Mouse (Mus musculus) left cerebral cortex, adult 2 months (tissue): Measurements from ENCODE around the gene Aimp1. TPM values are rescaled to one million over a fixed set of nuclear protein-coding genes. Genes with fewer than 3 reads are reported as not detected.

Experiments used
- DNase-seq, 2 experiments: peaks; one replicate each; pipeline ENCODE4 v3.0.0; 2021 to 2022; ENCODE audit warnings: low spot score in 2 of 2, mixed read lengths in 1 of 2; ENCODE audit errors: extremely low spot score in 1 of 2
- H3K27ac ChIP-seq: fragments of 200-600 bp; 2 replicates; pipeline ENCODE4 v1.8.1; 2022
- H3K4me3 ChIP-seq: fragments of 200-600 bp; 2 replicates; pipeline ENCODE4 v1.8.1; 2022
- CTCF ChIP-seq: fragments of 200-600 bp; IDR thresholded peaks from 2 replicates; pipeline ENCODE4 v1.8.1; 2022; ENCODE audit warnings: antibody characterized with exemption, mild to moderate bottlenecking, moderate library complexity
- intact Hi-C: fragments of 180-260 bp; cut with DNase I; formaldehyde crosslinking; loops from one replicate; pipeline ENCODE4 v1.15.1; 2025
- long read RNA-seq, 2 experiments: library from polyadenylated mRNA; stranded (forward); transcript quantifications; one replicate each; pipeline ENCODE4 v2.0.0; 2021; ENCODE audit warnings: borderline mapping rate in 2 of 2
- total RNA-seq, 2 experiments: library from RNA; stranded (reverse); gene quantifications; 2 replicates each; pipeline ENCODE4 v1.2.3; 2021

Gene Aimp1
- 10 to 100 TPM; 47.2 to 58.1 TPM for total RNA-seq
- long read RNA-seq, experiment 1, transcript Aimp1-201 (7 exons, 1,126 nt): major isoform, 24 of 24 reads
- long read RNA-seq, experiment 1, partial matches to known transcripts: 0 of 24 reads
- long read RNA-seq, experiment 1, other reads (novel, unspliced or antisense): 0 of 24 reads
- long read RNA-seq, experiment 2, transcript Aimp1-201 (7 exons, 1,126 nt): major isoform, 20 of 24 reads
- long read RNA-seq, experiment 2, partial matches to known transcripts: 1 of 24 reads
- long read RNA-seq, experiment 2, other reads (novel, unspliced or antisense): 1 of 24 reads

GRCm38 (mm10) chr3:132684231-132684928 lies at the start of gene Aimp1:
Gene Aimp1, minus strand, starts transcription at chr3:132684370.
- TF ChIP-seq CTCF: no peak
- intact Hi-C loops: loop anchor here (10.0 kb wide), 1 partner anchor 1950 kb away; the partner anchor contains the start of gene Rpl34
- Histone ChIP-seq H3K27ac (peak within 1 kb of the TSS; percentile 100), H3K4me3 (peak within 1 kb of the TSS; percentile 97)
- DNase-seq: no peak

- H3K4me3 ChIP-seq: no peak overlapping the region
- DNase-seq: peak in 1 of 2 experiments; percentile 24
- TF ChIP-seq CTCF: no peak
- intact Hi-C loops: no loop called here
- 0 out of 2 replicates have a peak overlapping the region, but pooled peaks have one; percentile 21 for H3K27ac ChIP-seq
Observed at GRCm38 (mm10) chr3:132724326-132724725, 40.2 kb upstream of the Aimp1 start.

- no peak for TF ChIP-seq CTCF
- Histone ChIP-seq H3K27ac (no peak overlapping the region; the same call in 1 of the 2 replicates), H3K4me3 (no peak overlapping the region)
- no peak for DNase-seq
- intact Hi-C loops: no loop called here
Observed at GRCm38 (mm10) chr3:132717316-132717715, 33.1 kb upstream of the Aimp1 start.

GRCm38 (mm10) chr3:132713913-132714312 lies 29.7 kb upstream of the Aimp1 start:
- Histone ChIP-seq H3K27ac (no peak overlapping the region), H3K4me3 (no peak overlapping the region)
- intact Hi-C loops: no loop called here
- no peak for DNase-seq
- no peak for TF ChIP-seq CTCF

- H3K27ac ChIP-seq: no peak overlapping the region
- intact Hi-C loops: loop anchor here (10.0 kb wide), 1 partner anchor 502 kb away; no protein-coding TSS in a partner anchor
- H3K4me3 ChIP-seq: no peak overlapping the region
- no peak for TF ChIP-seq CTCF
- no peak for DNase-seq
Observed at GRCm38 (mm10) chr3:132706977-132707376, 22.8 kb upstream of the Aimp1 start.

DNA sequence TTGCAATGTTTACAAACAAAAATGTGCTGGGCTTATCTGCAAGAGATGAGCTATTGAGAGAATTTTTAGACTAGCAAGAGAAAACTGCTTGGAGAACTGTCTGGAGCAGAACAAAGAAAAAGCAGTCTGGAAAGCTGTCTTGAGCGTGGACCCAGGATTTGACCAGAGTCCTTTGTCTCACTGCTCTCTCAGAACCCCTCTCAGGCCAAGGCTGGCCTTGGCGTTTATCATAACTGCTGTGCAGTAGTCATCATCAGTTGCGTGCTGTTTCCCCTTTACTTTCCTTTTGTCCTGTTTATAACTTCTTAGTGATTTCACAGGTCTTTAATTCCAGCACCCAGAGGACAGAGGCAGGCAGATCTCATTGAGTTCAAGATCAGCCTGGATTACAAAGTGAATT lies 20.0 kb upstream of the Aimp1 start:
- no peak for DNase-seq
- TF ChIP-seq CTCF: no peak
- H3K27ac ChIP-seq: no peak overlapping the region
- intact Hi-C loops: loop anchor here (10.0 kb wide), 1 partner anchor 499 kb away; no protein-coding TSS in a partner anchor
- no peak overlapping the region for H3K4me3 ChIP-seq

GRCm38 (mm10) chr3:132701368-132701767 lies 17.2 kb upstream of the Aimp1 start:
- DNase-seq: no peak
- TF ChIP-seq CTCF: peak; percentile 57
- intact Hi-C loops: loop anchor here (10.0 kb wide), 1 partner anchor 497 kb away; no protein-coding TSS in a partner anchor
- no peak overlapping the region for H3K4me3 ChIP-seq
- H3K27ac ChIP-seq: no peak overlapping the region

DNA sequence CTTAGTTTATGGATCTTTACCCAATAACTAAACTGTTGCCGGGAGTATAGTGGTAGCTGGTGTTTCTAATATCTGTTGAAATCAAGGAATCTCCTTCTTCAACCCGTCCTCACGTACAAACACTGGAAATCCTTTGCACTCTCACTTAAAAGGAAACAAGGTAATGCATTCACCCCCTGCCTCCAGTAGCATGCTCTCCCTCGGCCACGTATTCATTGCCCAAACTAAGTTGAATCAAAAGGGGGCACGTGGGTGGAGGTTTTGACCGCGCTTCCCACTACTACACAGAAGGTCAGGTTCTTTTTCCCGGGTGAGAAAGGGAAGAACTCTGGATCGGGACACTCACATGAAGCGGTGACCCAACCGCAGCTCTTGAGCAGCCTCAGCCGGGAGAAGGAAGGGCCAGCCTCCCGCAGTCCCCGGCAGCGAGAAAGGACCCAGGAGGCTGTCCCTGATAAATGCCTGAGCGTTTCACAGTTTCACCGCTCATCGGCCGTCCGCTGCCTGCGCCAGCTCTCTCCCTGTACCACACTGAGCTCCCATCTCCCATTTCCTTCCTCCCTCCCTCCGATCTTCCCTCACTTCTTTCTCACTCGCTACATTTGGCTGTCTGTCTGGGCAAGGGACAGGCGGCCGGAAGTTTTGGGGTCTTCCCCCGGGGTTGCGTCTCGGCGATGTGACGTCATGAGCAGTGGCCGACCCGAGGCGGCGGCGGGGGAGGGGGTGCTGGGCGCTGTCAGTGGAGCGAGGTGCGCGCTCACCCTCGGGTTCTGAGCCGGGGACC lies 531 bp downstream of the Aimp1 start, which contains the start of gene Tbck:
Gene Tbck, plus strand, starts transcription at position 698 of the 784 bp plus-strand sequence.
- intact Hi-C loops: loop anchor here (10.0 kb wide), 1 partner anchor 1949 kb away; the partner anchor contains the start of gene Rpl34
- no peak for TF ChIP-seq CTCF
- peak within 1 kb of the TSS; percentile 100 for H3K27ac ChIP-seq
- peak; percentile 93 to 97 for DNase-seq
- H3K4me3 ChIP-seq: peak within 1 kb of the TSS; percentile 97

GRCm38 (mm10) chr3:132677494-132677893 lies 6.7 kb downstream of the Aimp1 start:
- DNase-seq: no peak
- Histone ChIP-seq H3K4me3 (no peak overlapping the region), H3K27ac (no peak overlapping the region)
- TF ChIP-seq CTCF: no peak
- intact Hi-C loops: no loop called here

DNA sequence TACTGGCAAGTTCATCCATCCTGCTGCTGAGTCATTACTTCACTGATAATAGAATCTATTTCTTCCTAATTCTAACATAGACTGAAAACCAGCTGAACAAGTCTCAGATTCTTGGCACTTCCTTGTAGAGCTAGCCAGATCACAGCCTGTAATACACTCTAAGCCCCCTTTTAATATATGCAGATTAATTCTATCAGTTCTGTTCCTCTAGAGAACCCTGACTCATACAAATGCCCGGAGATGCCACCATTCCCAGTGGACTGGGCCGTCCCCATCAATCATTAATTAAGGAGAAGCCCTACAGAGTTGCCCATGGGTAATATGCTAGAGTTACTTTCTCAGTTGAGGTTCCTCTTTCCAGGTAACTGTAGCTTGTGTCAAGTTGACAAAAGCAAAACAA lies 28.2 kb downstream of the Aimp1 start:
- Histone ChIP-seq H3K4me3 (no peak overlapping the region), H3K27ac (no peak overlapping the region)
- intact Hi-C loops: no loop called here
- DNase-seq: no peak
- no peak for TF ChIP-seq CTCF

DNA sequence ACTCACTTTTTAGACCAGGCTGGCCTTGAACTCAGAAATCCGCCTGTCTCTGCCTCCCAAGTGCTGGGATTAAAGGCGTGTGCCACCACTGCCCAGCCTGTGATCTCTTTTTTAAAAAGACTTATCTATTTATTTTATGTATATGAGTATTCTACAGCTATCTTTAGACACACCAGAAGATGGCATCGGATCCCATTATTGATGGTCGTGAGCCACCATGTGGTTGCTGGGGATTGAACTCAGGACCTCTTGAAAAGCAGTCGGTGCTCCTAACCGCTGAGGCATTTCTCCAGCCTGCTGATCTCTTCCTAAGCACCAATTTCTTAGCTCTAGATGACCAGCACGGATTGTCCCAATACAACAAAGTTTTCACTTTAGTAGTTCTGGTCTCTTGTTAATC lies 30.2 kb downstream of the Aimp1 start:
- no peak for DNase-seq
- TF ChIP-seq CTCF: no peak
- no peak overlapping the region for H3K27ac ChIP-seq
- intact Hi-C loops: no loop called here
- H3K4me3 ChIP-seq: no peak overlapping the region
